Mouse (Mus musculus) forebrain, embryonic 13.5 days (tissue): Measurements from ENCODE around the gene Slf2. TPM values are rescaled to one million over a fixed set of nuclear protein-coding genes. Genes with fewer than 3 reads are reported as not detected.

Experiments used
- ATAC-seq: fragments of 200-750 bp; cut with Nextera tagmentation; 2 replicates; pipeline ENCODE4 v1.8.0; 2017
- H3K27ac ChIP-seq: fragments of 300-500 bp; sonication (generic); 2 replicates; pipeline ENCODE4 v1.5.1; 2015; ENCODE audit warnings: inconsistent platforms, mild to moderate bottlenecking, moderate library complexity
- H3K27me3 ChIP-seq: fragments of 300-500 bp; sonication (generic); 2 replicates; pipeline ENCODE4 v1.6.1; 2015; ENCODE audit warnings: mild to moderate bottlenecking, inconsistent platforms
- H3K36me3 ChIP-seq: fragments of 300-500 bp; sonication (generic); 2 replicates; pipeline ENCODE4 v1.6.1; 2015; ENCODE audit warnings: mild to moderate bottlenecking, inconsistent platforms; ENCODE audit not compliant: poor library complexity, severe bottlenecking
- H3K4me1 ChIP-seq: fragments of 300-500 bp; sonication (generic); 2 replicates; pipeline ENCODE4 v1.6.1; 2015; ENCODE audit warnings: inconsistent platforms
- H3K4me2 ChIP-seq: fragments of 300-500 bp; sonication (generic); 2 replicates; pipeline ENCODE4 v1.6.1; 2015; ENCODE audit warnings: inconsistent platforms, mild to moderate bottlenecking, moderate library complexity
- H3K4me3 ChIP-seq: fragments of 300-500 bp; sonication (generic); 2 replicates; pipeline ENCODE4 v1.5.1; 2015; ENCODE audit warnings: mild to moderate bottlenecking, inconsistent platforms
- H3K9ac ChIP-seq: fragments of 300-500 bp; sonication (generic); 2 replicates; pipeline ENCODE4 v1.6.1; 2015; ENCODE audit warnings: mild to moderate bottlenecking, inconsistent platforms
- H3K9me3 ChIP-seq: fragments of 300-500 bp; sonication (generic); replicated peaks from 2 replicates; pipeline ENCODE4 v1.6.1; 2016; ENCODE audit warnings: inconsistent platforms
- WGBS: fragments of 180-500 bp; shearing (Covaris S2); methylation state at CpG from one replicate; pipeline ENCODE4 v1.1.7; 2015; 5-methylcytosine and 5-hydroxymethylcytosine counted together
- polyA plus RNA-seq: library from polyadenylated mRNA; unstranded; fragments of >200 nt; fragmentation: Nextera tagmentation; extraction: Ambion mirVana; gene quantifications from 2 replicates; pipeline ENCODE4 v1.2.1, GENCODE M21; 2015

Gene Slf2
- polyA plus RNA-seq, 1 experiment from 2014 or later: 30.4 TPM

GRCm38 (mm10) chr19:45005444-45005843 lies 74.5 kb downstream of the Slf2 start, which contains the start of gene Twnk:
TSS of gene Twnk (plus strand) at chr19:45005663.
- no peaks in the 10 kb centered on the region for H3K9me3 ChIP-seq
- H3K4me2 ChIP-seq: peak within 1 kb of the TSS; percentile 98
- H3K4me1 ChIP-seq: peaks cover 36% of the 10 kb centered on the region
- peak within 1 kb of the TSS; percentile 66 for H3K27ac ChIP-seq
- no peak for ATAC-seq
- no peaks in the 10 kb centered on the region for H3K27me3 ChIP-seq
- H3K36me3 ChIP-seq: peaks cover 62% of the 10 kb centered on the region
- H3K4me3 ChIP-seq: peak within 1 kb of the TSS; percentile 97
- WGBS: 10% methylated on average over 16 of the region's 16 CpGs
- peak within 1 kb of the TSS; percentile 86 for H3K9ac ChIP-seq

DNA sequence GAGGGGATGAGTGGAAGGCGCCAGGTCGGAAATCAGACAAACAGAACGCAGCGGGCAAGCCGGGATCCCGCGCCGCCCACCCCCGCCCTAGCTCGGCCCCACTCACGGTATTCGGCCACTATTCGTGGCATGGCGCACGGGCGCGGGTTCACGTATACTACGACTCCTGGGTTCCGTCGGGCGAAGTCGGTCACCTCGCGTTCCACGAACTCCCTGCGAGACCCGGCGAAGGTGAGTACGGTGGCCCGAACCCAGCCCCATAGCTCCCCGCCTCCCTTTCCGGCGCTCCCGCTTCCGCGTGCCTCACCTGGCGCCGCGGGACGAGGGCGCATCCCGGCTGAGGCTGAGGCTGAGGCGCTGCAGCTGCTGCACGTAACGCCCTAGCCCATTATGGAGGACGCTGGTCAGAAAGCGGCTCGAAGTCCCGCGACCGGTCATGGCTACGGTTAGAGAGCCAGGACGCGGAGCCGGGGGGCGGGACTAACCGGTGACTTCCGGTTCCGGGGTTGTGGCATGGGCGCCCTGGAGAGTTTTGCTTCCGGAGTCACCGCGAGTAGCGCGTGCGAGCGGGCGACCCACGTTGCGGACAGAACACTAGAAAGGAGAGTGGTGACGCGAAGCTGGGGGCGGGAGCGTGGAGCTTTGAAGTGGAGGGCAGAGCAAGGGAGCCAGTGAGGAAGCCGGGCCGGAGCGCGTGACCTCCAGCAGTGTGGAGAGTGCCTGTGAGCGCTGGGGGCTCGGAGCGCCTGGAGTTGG lies 75.2 kb downstream of the Slf2 start, which contains the start of gene Mrpl43:
Mrpl43 (minus strand) TSS at position 486 of the 756 bp plus-strand sequence.
- Histone ChIP-seq H3K4me1 (peaks cover 36% of the 10 kb centered on the region), H3K36me3 (peaks cover 62% of the 10 kb centered on the region)
- under 1% methylated on average over 82 of the region's 82 CpGs for WGBS

DNA sequence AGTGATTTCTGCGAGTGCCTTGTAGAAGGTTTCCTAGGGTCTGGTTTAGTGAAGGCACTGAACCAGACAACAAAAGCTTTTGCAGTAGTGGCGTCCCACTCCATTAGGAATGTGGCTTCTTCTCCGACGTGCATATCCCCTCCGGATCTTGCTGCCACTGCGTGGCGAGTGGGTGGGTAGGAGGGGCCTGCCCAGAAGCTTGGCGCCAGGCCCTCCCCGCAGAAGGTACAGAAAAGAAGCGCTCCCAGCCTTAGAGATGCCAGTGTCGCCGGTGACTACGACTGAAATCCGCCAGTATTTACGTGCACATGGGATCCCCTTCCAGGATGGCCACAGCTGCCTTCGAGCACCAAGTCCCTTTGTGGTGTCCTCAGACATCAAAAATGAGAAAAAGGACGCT lies 76.1 kb downstream of the Slf2 start:
- no peak overlapping the region for H3K27ac ChIP-seq
- H3K36me3 ChIP-seq: peaks cover 61% of the 10 kb centered on the region
- peak overlapping the region; percentile 97 for H3K4me3 ChIP-seq
- H3K9me3 ChIP-seq: no peaks in the 10 kb centered on the region
- 48% methylated on average over 17 of the region's 17 CpGs for WGBS
- no peak for ATAC-seq
- H3K9ac ChIP-seq: peak overlapping the region; percentile 86
- no peaks in the 10 kb centered on the region for H3K27me3 ChIP-seq
- H3K4me1 ChIP-seq: peaks cover 36% of the 10 kb centered on the region
- peak overlapping the region; percentile 98 for H3K4me2 ChIP-seq

More for the DNA sequence above, 75.2 kb downstream of the Slf2 start, which contains the start of gene Mrpl43:
- peak; percentile 95 for ATAC-seq
- peak within 1 kb of the TSS; percentile 97 for H3K4me3 ChIP-seq
- H3K9ac ChIP-seq: peak within 1 kb of the TSS; percentile 86
- no peaks in the 10 kb centered on the region for H3K9me3 ChIP-seq
- peak within 1 kb of the TSS; percentile 98 for H3K4me2 ChIP-seq
- peak within 1 kb of the TSS; percentile 66 for H3K27ac ChIP-seq
- no peaks in the 10 kb centered on the region for H3K27me3 ChIP-seq

- peaks cover 55% of the 10 kb centered on the region for H3K36me3 ChIP-seq
- H3K9me3 ChIP-seq: no peaks in the 10 kb centered on the region
- 94% methylated on average over 20 of the region's 20 CpGs for WGBS
- H3K4me2 ChIP-seq: peak overlapping the region; percentile 98
- peaks cover 41% of the 10 kb centered on the region for H3K4me1 ChIP-seq
- peak overlapping the region; percentile 97 for H3K4me3 ChIP-seq
- no peak overlapping the region for H3K27ac ChIP-seq
- peak overlapping the region; percentile 86 for H3K9ac ChIP-seq
- H3K27me3 ChIP-seq: no peaks in the 10 kb centered on the region
- no peak for ATAC-seq
These were observed 76.7 kb downstream of the Slf2 start for GRCm38 (mm10) chr19:45007425-45008191.

GRCm38 (mm10) chr19:45010646-45011045 lies 79.7 kb downstream of the Slf2 start:
- no peak overlapping the region for H3K27ac ChIP-seq
- no peak for ATAC-seq
- 92% methylated on average over 4 of the region's 4 CpGs for whole genome bisulfite sequencing
- no peak overlapping the region for H3K9ac ChIP-seq
- H3K4me1 ChIP-seq: peaks cover 48% of the 10 kb centered on the region
- H3K36me3 ChIP-seq: peaks cover 35% of the 10 kb centered on the region
- no peaks in the 10 kb centered on the region for H3K27me3 ChIP-seq
- H3K4me2 ChIP-seq: no peak overlapping the region
- H3K4me3 ChIP-seq: no peak overlapping the region
- H3K9me3 ChIP-seq: no peaks in the 10 kb centered on the region

- Histone ChIP-seq H3K9ac (0 out of 2 replicates have a peak overlapping the region, but pooled peaks have one; percentile 8), H3K36me3 (peaks cover 35% of the 10 kb centered on the region), H3K4me3 (no peak overlapping the region), H3K4me2 (no peak overlapping the region), H3K9me3 (no peaks in the 10 kb centered on the region), H3K27me3 (no peaks in the 10 kb centered on the region), H3K4me1 (peaks cover 55% of the 10 kb centered on the region), H3K27ac (peak overlapping the region; percentile 68)
- ATAC-seq: no peak
- WGBS: 80% methylated on average over 8 of the region's 8 CpGs
These were observed 81.3 kb downstream of the Slf2 start for GRCm38 (mm10) chr19:45012219-45012618.

- Histone ChIP-seq H3K27ac (peak overlapping the region; percentile 68), H3K36me3 (peaks cover 35% of the 10 kb centered on the region), H3K4me3 (no peak overlapping the region), H3K27me3 (no peaks in the 10 kb centered on the region), H3K4me2 (no peak overlapping the region), H3K4me1 (peaks cover 52% of the 10 kb centered on the region), H3K9ac (0 out of 2 replicates have a peak overlapping the region, but pooled peaks have one; percentile 8), H3K9me3 (no peaks in the 10 kb centered on the region)
- no peak for ATAC-seq
- WGBS: 29% methylated on average over 6 of the region's 6 CpGs
These were observed 81.7 kb downstream of the Slf2 start for GRCm38 (mm10) chr19:45012636-45013035.

- no peak for ATAC-seq
- no peak overlapping the region for H3K4me2 ChIP-seq
- WGBS: 72% methylated on average over 6 of the region's 6 CpGs
These were observed 82.8 kb downstream of the Slf2 start for GRCm38 (mm10) chr19:45013581-45014225.

DNA sequence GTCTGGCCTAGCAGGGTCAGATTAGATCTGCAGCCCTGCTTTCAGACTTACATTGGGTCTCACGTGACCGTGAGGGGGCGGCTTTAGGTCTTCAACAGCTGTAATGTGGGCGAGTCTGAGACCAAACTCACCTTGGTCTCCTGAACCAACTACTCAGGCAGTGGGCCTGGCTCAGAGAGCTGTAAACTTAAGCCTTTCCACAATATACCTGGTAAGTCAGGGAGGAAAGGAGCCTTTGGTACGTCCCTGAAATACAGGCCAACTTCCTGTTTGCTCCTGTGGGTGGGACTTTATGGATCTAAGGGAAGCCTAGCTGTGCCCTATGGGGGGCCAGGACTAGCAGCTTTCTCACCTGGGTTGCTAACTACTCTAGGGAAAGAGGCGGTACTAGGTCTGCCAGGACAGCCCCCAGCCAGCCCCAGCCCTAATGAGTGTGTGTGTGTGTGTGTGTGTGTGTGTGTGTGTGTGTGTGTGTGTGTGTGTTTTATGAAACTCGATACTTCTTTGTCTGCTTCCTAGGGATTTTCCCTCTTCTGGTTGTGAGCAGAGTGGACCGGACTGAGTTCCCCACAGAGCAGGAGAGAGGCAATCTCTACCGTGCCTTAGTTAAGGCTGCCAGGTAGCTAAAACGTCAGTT lies 83.5 kb downstream of the Slf2 start, which contains the start of gene Lzts2:
Lzts2 (plus strand) TSS at position 80 of the 637 bp plus-strand sequence.
- ATAC-seq: no peak
- H3K4me3 ChIP-seq: peak within 1 kb of the TSS; percentile 72
- peak within 1 kb of the TSS; percentile 88 for H3K4me2 ChIP-seq
- peaks cover 21% of the 10 kb centered on the region for H3K36me3 ChIP-seq
- no peaks in the 10 kb centered on the region for H3K9me3 ChIP-seq
- 10% methylated on average over 10 of the region's 10 CpGs for WGBS
- peaks cover 48% of the 10 kb centered on the region for H3K4me1 ChIP-seq
- H3K27ac ChIP-seq: peak within 1 kb of the TSS; percentile 97
- no peaks in the 10 kb centered on the region for H3K27me3 ChIP-seq
- H3K9ac ChIP-seq: peak within 1 kb of the TSS; percentile 91

More at GRCm38 (mm10) chr19:45013581-45014225, 82.8 kb downstream of the Slf2 start:
- H3K4me3 ChIP-seq: no peak overlapping the region
- no peaks in the 10 kb centered on the region for H3K27me3 ChIP-seq
- peaks cover 45% of the 10 kb centered on the region for H3K4me1 ChIP-seq
- H3K36me3 ChIP-seq: peaks cover 27% of the 10 kb centered on the region
- no peaks in the 10 kb centered on the region for H3K9me3 ChIP-seq
- no peak overlapping the region for H3K9ac ChIP-seq
- no peak overlapping the region for H3K27ac ChIP-seq

- peak overlapping the region; percentile 88 for H3K4me2 ChIP-seq
- WGBS: 1% methylated on average over 21 of the region's 25 CpGs
- H3K4me3 ChIP-seq: peak overlapping the region; percentile 72
- peak overlapping the region; percentile 97 for H3K27ac ChIP-seq
- no peaks in the 10 kb centered on the region for H3K27me3 ChIP-seq
- H3K9me3 ChIP-seq: no peaks in the 10 kb centered on the region
- H3K36me3 ChIP-seq: peaks cover 19% of the 10 kb centered on the region
- H3K4me1 ChIP-seq: peaks cover 53% of the 10 kb centered on the region
- ATAC-seq: no peak
- H3K9ac ChIP-seq: peak overlapping the region; percentile 91
These were observed 84.0 kb downstream of the Slf2 start for GRCm38 (mm10) chr19:45014981-45015402.
